Mouse (Mus musculus): ENCODE measurements around the gene Ptprn2. TPM values are rescaled to one million over a fixed set of nuclear protein-coding genes. Genes with fewer than 3 reads are reported as not detected.

Gene Ptprn2
- polyA plus RNA-seq, 1 experiment from 2014 or later, result 0.02 TPM

GRCm38 (mm10) chr12:116842723-116843272 lies 357.3 kb downstream of the Ptprn2 start:
- Histone ChIP-seq H3K4me1 (replicated peaks) (no peaks in the 10 kb centered on the region), H3K4me3 (replicated peaks) (no peak overlapping the region), H3K4me2 (no peak overlapping the region), H3K36me3 (replicated peaks) (no peaks in the 10 kb centered on the region), H3K9ac (no peak overlapping the region), H3K9me3 (replicated peaks) (no peaks in the 10 kb centered on the region), H3K27me3 (no peaks in the 10 kb centered on the region), H3K27ac (replicated peaks) (no peak overlapping the region)
- WGBS (ENCODE audit: insufficient replicate concordance), result 70% methylated on average over 8 of the region's 8 CpGs
- ATAC-seq (ENCODE audit: insufficient read depth), result no peak

- H3K9me3 ChIP-seq (replicated peaks), result no peaks in the 10 kb centered on the region
- no peak for ATAC-seq (ENCODE audit: insufficient read depth)
- no peak overlapping the region for H3K4me2 ChIP-seq
- H3K9ac ChIP-seq, result no peak overlapping the region
- H3K4me1 ChIP-seq (replicated peaks), result no peaks in the 10 kb centered on the region
- no peak overlapping the region for H3K27ac ChIP-seq (replicated peaks)
- H3K36me3 ChIP-seq (replicated peaks), result no peaks in the 10 kb centered on the region
- no peak overlapping the region for H3K4me3 ChIP-seq (replicated peaks)
- H3K27me3 ChIP-seq, result no peaks in the 10 kb centered on the region
Measured at GRCm38 (mm10) chr12:116846220-116846619, 360.7 kb downstream of the Ptprn2 start.

- no peak overlapping the region for H3K4me2 ChIP-seq
- H3K9ac ChIP-seq, result no peak overlapping the region
- no peaks in the 10 kb centered on the region for H3K4me1 ChIP-seq (replicated peaks)
- no peaks in the 10 kb centered on the region for H3K27me3 ChIP-seq
- no peaks in the 10 kb centered on the region for H3K36me3 ChIP-seq (replicated peaks)
- no peaks in the 10 kb centered on the region for H3K9me3 ChIP-seq (replicated peaks)
- no peak overlapping the region for H3K4me3 ChIP-seq (replicated peaks)
- no peak for ATAC-seq (ENCODE audit: insufficient read depth)
- 54% methylated on average over 4 of the region's 4 CpGs for WGBS (ENCODE audit: insufficient replicate concordance)
- no peak overlapping the region for H3K27ac ChIP-seq (replicated peaks)
Measured at GRCm38 (mm10) chr12:116847021-116847420, 361.5 kb downstream of the Ptprn2 start.

- WGBS (ENCODE audit: insufficient replicate concordance), result 49% methylated on average over 7 of the region's 7 CpGs
- H3K27ac ChIP-seq (replicated peaks), result no peak overlapping the region
- H3K9me3 ChIP-seq (replicated peaks), result no peaks in the 10 kb centered on the region
- no peak for ATAC-seq (ENCODE audit: insufficient read depth)
- H3K4me1 ChIP-seq (replicated peaks), result no peaks in the 10 kb centered on the region
- H3K36me3 ChIP-seq (replicated peaks), result no peaks in the 10 kb centered on the region
- no peak overlapping the region for H3K9ac ChIP-seq
- no peak overlapping the region for H3K4me3 ChIP-seq (replicated peaks)
- no peaks in the 10 kb centered on the region for H3K27me3 ChIP-seq
- H3K4me2 ChIP-seq, result no peak overlapping the region
Measured at GRCm38 (mm10) chr12:116856307-116856706, 370.8 kb downstream of the Ptprn2 start.

GRCm38 (mm10) chr12:116861360-116862017 lies 376.0 kb downstream of the Ptprn2 start:
- Histone ChIP-seq H3K9me3 (replicated peaks) (no peaks in the 10 kb centered on the region), H3K27me3 (no peaks in the 10 kb centered on the region), H3K36me3 (replicated peaks) (no peaks in the 10 kb centered on the region), H3K9ac (no peak overlapping the region), H3K27ac (replicated peaks) (no peak overlapping the region), H3K4me1 (replicated peaks) (no peaks in the 10 kb centered on the region), H3K4me2 (no peak overlapping the region), H3K4me3 (replicated peaks) (no peak overlapping the region)
- 64% methylated on average over 4 of the region's 4 CpGs for WGBS (ENCODE audit: insufficient replicate concordance)
- no peak for ATAC-seq (ENCODE audit: insufficient read depth)

- H3K4me3 ChIP-seq (replicated peaks), result no peak overlapping the region
- WGBS (ENCODE audit: insufficient replicate concordance), result 64% methylated on average over 4 of the region's 4 CpGs
- H3K36me3 ChIP-seq (replicated peaks), result no peaks in the 10 kb centered on the region
- no peak for ATAC-seq (ENCODE audit: insufficient read depth)
- no peak overlapping the region for H3K4me2 ChIP-seq
- no peaks in the 10 kb centered on the region for H3K27me3 ChIP-seq
- H3K4me1 ChIP-seq (replicated peaks), result no peaks in the 10 kb centered on the region
- H3K9me3 ChIP-seq (replicated peaks), result no peaks in the 10 kb centered on the region
- H3K27ac ChIP-seq (replicated peaks), result no peak overlapping the region
- no peak overlapping the region for H3K9ac ChIP-seq
Measured at GRCm38 (mm10) chr12:116863291-116863899, 377.9 kb downstream of the Ptprn2 start.

- Histone ChIP-seq H3K4me2 (no peak overlapping the region), H3K9ac (no peak overlapping the region), H3K36me3 (replicated peaks) (no peaks in the 10 kb centered on the region), H3K4me3 (replicated peaks) (no peak overlapping the region), H3K27me3 (no peaks in the 10 kb centered on the region), H3K4me1 (replicated peaks) (no peaks in the 10 kb centered on the region), H3K27ac (replicated peaks) (no peak overlapping the region), H3K9me3 (replicated peaks) (no peaks in the 10 kb centered on the region)
- no peak for ATAC-seq (ENCODE audit: insufficient read depth)
- WGBS (ENCODE audit: insufficient replicate concordance), result 63% methylated on average over 1 of the region's 1 CpGs
Measured at GRCm38 (mm10) chr12:116873866-116874585, 388.5 kb downstream of the Ptprn2 start.

- H3K4me1 ChIP-seq (replicated peaks), result no peaks in the 10 kb centered on the region
- H3K9me3 ChIP-seq (replicated peaks), result no peaks in the 10 kb centered on the region
- H3K4me2 ChIP-seq, result no peak overlapping the region
- no peak overlapping the region for H3K27ac ChIP-seq (replicated peaks)
- no peak for ATAC-seq (ENCODE audit: insufficient read depth)
- 50% methylated on average over 6 of the region's 6 CpGs for WGBS (ENCODE audit: insufficient replicate concordance)
- H3K4me3 ChIP-seq (replicated peaks), result no peak overlapping the region
- no peak overlapping the region for H3K9ac ChIP-seq
- no peaks in the 10 kb centered on the region for H3K36me3 ChIP-seq (replicated peaks)
- H3K27me3 ChIP-seq, result no peaks in the 10 kb centered on the region
Measured at GRCm38 (mm10) chr12:116887496-116888281, 402.2 kb downstream of the Ptprn2 start.

GRCm38 (mm10) chr12:116888856-116889255 lies 403.3 kb downstream of the Ptprn2 start:
- WGBS (ENCODE audit: insufficient replicate concordance), result 58% methylated on average over 2 of the region's 2 CpGs
- H3K4me3 ChIP-seq (replicated peaks), result no peak overlapping the region

GRCm38 (mm10) chr12:116892584-116892983 lies 407.1 kb downstream of the Ptprn2 start:
- Histone ChIP-seq H3K4me2 (no peak overlapping the region), H3K9me3 (replicated peaks) (no peaks in the 10 kb centered on the region), H3K27me3 (no peaks in the 10 kb centered on the region), H3K4me3 (replicated peaks) (no peak overlapping the region), H3K27ac (replicated peaks) (no peak overlapping the region), H3K4me1 (replicated peaks) (no peaks in the 10 kb centered on the region), H3K36me3 (replicated peaks) (no peaks in the 10 kb centered on the region), H3K9ac (no peak overlapping the region)
- 60% methylated on average over 8 of the region's 8 CpGs for WGBS (ENCODE audit: insufficient replicate concordance)
- ATAC-seq (ENCODE audit: insufficient read depth), result no peak

More at GRCm38 (mm10) chr12:116888856-116889255, 403.3 kb downstream of the Ptprn2 start:
- Histone ChIP-seq H3K4me2 (no peak overlapping the region), H3K27me3 (no peaks in the 10 kb centered on the region), H3K36me3 (replicated peaks) (no peaks in the 10 kb centered on the region), H3K9ac (no peak overlapping the region), H3K9me3 (replicated peaks) (no peaks in the 10 kb centered on the region), H3K27ac (replicated peaks) (no peak overlapping the region), H3K4me1 (replicated peaks) (no peaks in the 10 kb centered on the region)
- ATAC-seq (ENCODE audit: insufficient read depth), result no peak

GRCm38 (mm10) chr12:116896651-116897050 lies 411.1 kb downstream of the Ptprn2 start:
- no peak overlapping the region for H3K9ac ChIP-seq
- H3K4me1 ChIP-seq (replicated peaks), result no peaks in the 10 kb centered on the region
- no peak overlapping the region for H3K4me2 ChIP-seq
- H3K27ac ChIP-seq (replicated peaks), result no peak overlapping the region
- H3K9me3 ChIP-seq (replicated peaks), result no peaks in the 10 kb centered on the region
- H3K36me3 ChIP-seq (replicated peaks), result no peaks in the 10 kb centered on the region
- H3K4me3 ChIP-seq (replicated peaks), result no peak overlapping the region
- WGBS (ENCODE audit: insufficient replicate concordance), result 29% methylated on average over 2 of the region's 2 CpGs
- no peak for ATAC-seq (ENCODE audit: insufficient read depth)
- no peaks in the 10 kb centered on the region for H3K27me3 ChIP-seq
